Mouse (Mus musculus): ENCODE measurements at regions not wholly inside any gene's neighbourhood (a gene's known extent, or its start where the extent isn't known, plus 50 kb on each side); places are given as distances from the start of the nearest gene placed in this dataset.

GRCm38 (mm10) chr12:110026033-110026750 is 252.7 kb upstream of the Dio3 start:
- no peak for DNase-seq (ENCODE audit: low read depth, low spot score)

GRCm38 (mm10) chr12:110027345-110027744 is 251.5 kb upstream of the Dio3 start:
- DNase-seq (ENCODE audit: low read depth, low spot score): no peak

- DNase-seq (ENCODE audit: low read depth, low spot score): no peak
Observed at GRCm38 (mm10) chr12:110027976-110028375, 250.9 kb upstream of the Dio3 start.

- no peak for DNase-seq (ENCODE audit: low read depth, low spot score)
Observed at GRCm38 (mm10) chr12:110028646-110029045, 250.2 kb upstream of the Dio3 start.

GRCm38 (mm10) chr12:110031326-110031725 is 247.5 kb upstream of the Dio3 start:
- DNase-seq (ENCODE audit: low read depth, low spot score): peak; percentile 14

GRCm38 (mm10) chr12:110035171-110035570 is 243.7 kb upstream of the Dio3 start:
- DNase-seq (ENCODE audit: low read depth, low spot score): no peak

GRCm38 (mm10) chr12:110040682-110041081 is 238.2 kb upstream of the Dio3 start:
- no peak for DNase-seq (ENCODE audit: low read depth, low spot score)

- DNase-seq (ENCODE audit: low read depth, low spot score): no peak
Observed at GRCm38 (mm10) chr12:110041782-110042181, 237.1 kb upstream of the Dio3 start.

- no peak for DNase-seq (ENCODE audit: low read depth, low spot score)
Observed at GRCm38 (mm10) chr12:110044266-110044665, 234.6 kb upstream of the Dio3 start.

- DNase-seq (ENCODE audit: low read depth, low spot score): no peak
Observed at GRCm38 (mm10) chr12:110044721-110045120, 234.1 kb upstream of the Dio3 start.

GRCm38 (mm10) chr12:110045770-110046330 is 233.0 kb upstream of the Dio3 start:
- DNase-seq (ENCODE audit: low read depth, low spot score): no peak

GRCm38 (mm10) chr12:110046613-110047012 is 232.3 kb upstream of the Dio3 start:
- no peak for DNase-seq (ENCODE audit: low read depth, low spot score)

GRCm38 (mm10) chr12:110047466-110048250 is 231.2 kb upstream of the Dio3 start:
- no peak for DNase-seq (ENCODE audit: low read depth, low spot score)

- DNase-seq (ENCODE audit: low read depth, low spot score): no peak
Observed at GRCm38 (mm10) chr12:110049154-110049736, 229.6 kb upstream of the Dio3 start.

GRCm38 (mm10) chr12:110059321-110059720 is 219.5 kb upstream of the Dio3 start:
- DNase-seq (ENCODE audit: low read depth, low spot score): no peak

GRCm38 (mm10) chr12:110061961-110062360 is 216.9 kb upstream of the Dio3 start:
- DNase-seq (ENCODE audit: low read depth, low spot score): no peak

GRCm38 (mm10) chr12:110063013-110063412 is 215.9 kb upstream of the Dio3 start:
- DNase-seq (ENCODE audit: low read depth, low spot score): no peak

- DNase-seq (ENCODE audit: low read depth, low spot score): no peak
Observed at GRCm38 (mm10) chr12:110066361-110066885, 212.4 kb upstream of the Dio3 start.

GRCm38 (mm10) chr12:110070506-110070905 is 208.4 kb upstream of the Dio3 start:
- no peak for DNase-seq (ENCODE audit: low read depth, low spot score)

GRCm38 (mm10) chr12:110071823-110072222 is 207.0 kb upstream of the Dio3 start:
- DNase-seq (ENCODE audit: low read depth, low spot score): no peak

- DNase-seq (ENCODE audit: low read depth, low spot score): no peak
Observed at GRCm38 (mm10) chr12:110074921-110075320, 203.9 kb upstream of the Dio3 start.
